Mouse (Mus musculus) G1E (cell line): Measurements from ENCODE around the gene Lrrfip2.

Source experiments
- CTCF ChIP-seq: IDR thresholded peaks from 2 replicates; pipeline ENCODE4 v1.5.1; 2012; ENCODE audit warnings: low read depth, low read length, inconsistent platforms, mixed read lengths
- POLR2AphosphoS5 ChIP-seq: IDR thresholded peaks from 2 replicates; pipeline ENCODE4 v1.6.1; 2012; ENCODE audit warnings: low read depth, low read length, inconsistent platforms; ENCODE audit not compliant: insufficient replicate concordance

GRCm38 (mm10) chr9:111207683-111208082 lies 90.3 kb downstream of the Lrrfip2 start:
- TF ChIP-seq CTCF (no peak), POLR2AphosphoS5 (no peak)
